Mouse (Mus musculus) T-helper 17 cell (primary cell): ENCODE results near the gene Anapc11.

Source experiments
- in situ Hi-C, 2 experiments: fragments of 300-600 bp; cut with MboI, MseI; formaldehyde crosslinking; loops; 1 replicate in 1 of 2; 2 replicates in 1 of 2; pipeline ENCODE4 v1.15.1; 2025; ENCODE audit warnings: high pct_unique_total_duplicates in 2 of 2

The Anapc11 gene

GRCm38 (mm10) chr11:120626785-120627467 is 28.7 kb downstream of the Anapc11 start:
- in situ Hi-C loops: loop anchor here in 1 of 2 experiments (5.0 kb wide), 1 partner anchor 85 kb away; the partner anchor contains the start of genes Cenpx and Lrrc45

GRCm38 (mm10) chr11:120627468-120628300 is 29.5 kb downstream of the Anapc11 start:
- in situ Hi-C loops: loop anchor here in 1 of 2 experiments (5.0 kb wide), 1 partner anchor 85 kb away; the partner anchor contains the start of genes Cenpx and Lrrc45

GRCm38 (mm10) chr11:120628601-120629340 is 30.6 kb downstream of the Anapc11 start:
- in situ Hi-C loops: loop anchor here in 1 of 2 experiments (5.0 kb wide), 1 partner anchor 84 kb away; the partner anchor contains the start of genes Cenpx and Lrrc45

- in situ Hi-C loops: loop anchor here in 1 of 2 experiments (5.0 kb wide), 1 partner anchor 83 kb away; the partner anchor contains the start of genes Cenpx and Lrrc45
Measured at GRCm38 (mm10) chr11:120629341-120629730, 31.1 kb downstream of the Anapc11 start.

- in situ Hi-C loops: loop anchor here in 1 of 2 experiments (5.0 kb wide), 1 partner anchor 82 kb away; the partner anchor contains the start of genes Cenpx and Lrrc45
Measured at GRCm38 (mm10) chr11:120629911-120630310, 31.7 kb downstream of the Anapc11 start.

- in situ Hi-C loops: no loop called here
Measured at GRCm38 (mm10) chr11:120630401-120630871, 32.2 kb downstream of the Anapc11 start.

GRCm38 (mm10) chr11:120630881-120631725 is 32.9 kb downstream of the Anapc11 start:
- in situ Hi-C loops: no loop called here

- in situ Hi-C loops: no loop called here
Measured at GRCm38 (mm10) chr11:120631726-120632448, 33.7 kb downstream of the Anapc11 start.

GRCm38 (mm10) chr11:120632559-120633519 is 34.6 kb downstream of the Anapc11 start:
- in situ Hi-C loops: no loop called here

- in situ Hi-C loops: no loop called here
Measured at GRCm38 (mm10) chr11:120633520-120634343, 35.5 kb downstream of the Anapc11 start, which contains the start of gene Mafg. Gene Mafg (minus strand): TSS chr11:120633600.

GRCm38 (mm10) chr11:120634810-120635209 is 36.6 kb downstream of the Anapc11 start:
- in situ Hi-C loops: no loop called here

GRCm38 (mm10) chr11:120641255-120641654 is 43.0 kb downstream of the Anapc11 start:
- in situ Hi-C loops: no loop called here

GRCm38 (mm10) chr11:120641869-120642268 is 43.6 kb downstream of the Anapc11 start:
- in situ Hi-C loops: no loop called here

GRCm38 (mm10) chr11:120642939-120643600 is 44.8 kb downstream of the Anapc11 start:
- in situ Hi-C loops: no loop called here

- in situ Hi-C loops: no loop called here
Measured at GRCm38 (mm10) chr11:120643601-120643987, 45.4 kb downstream of the Anapc11 start, which contains the start of gene Pycr1. Gene Pycr1 (minus strand): TSS chr11:120643769.

GRCm38 (mm10) chr11:120647047-120647830 is 49.0 kb downstream of the Anapc11 start:
- in situ Hi-C loops: no loop called here
